Mouse (Mus musculus) heart, embryonic 14.5 days (tissue): ENCODE results near the gene Olfr1030. TPM values are rescaled to one million over a fixed set of nuclear protein-coding genes. Genes with fewer than 3 reads are reported as not detected.
"Not testable (repeated sequence)": the region's sequence is repeated elsewhere in the genome, so short reads cannot be mapped to it uniquely, and the experiment has no call there.

Experiments
- ATAC-seq: fragments of 200-750 bp; cut with Nextera tagmentation; 2 replicates; pipeline ENCODE4 v1.8.0; 2017; ENCODE audit warnings: low read depth, moderate TSS enrichment; ENCODE audit not compliant: insufficient number of reproducible peaks, insufficient read depth, low FRiP score
- H3K27ac ChIP-seq, 2 experiments: fragments of 200-500 bp in 1 of 2; fragments of 300-500 bp in 1 of 2; sonication (generic) in 1 of 2; replicated peaks in 1 of 2; 2 replicates each; pipeline ENCODE4 v1.5.1; 2012 to 2014; ENCODE audit warnings: low read depth in 2 of 2, low read length in 2 of 2, control low read depth in 1 of 2, mild to moderate bottlenecking in 1 of 2, mixed read lengths in 1 of 2; ENCODE audit not compliant: control insufficient read depth in 1 of 2, insufficient read depth in 1 of 2
- H3K27me3 ChIP-seq: fragments of 300-500 bp; sonication (generic); 2 replicates; pipeline ENCODE4 v1.6.1; 2014; ENCODE audit warnings: mild to moderate bottlenecking, low read length, control low read depth; ENCODE audit not compliant: control insufficient read depth, insufficient read depth
- H3K36me3 ChIP-seq: fragments of 300-500 bp; sonication (generic); 2 replicates; pipeline ENCODE4 v1.6.1; 2014; ENCODE audit warnings: mild to moderate bottlenecking, control low read depth, low read length, mixed read lengths; ENCODE audit not compliant: control insufficient read depth, insufficient read depth
- H3K4me1 ChIP-seq, 2 experiments: fragments of 200-500 bp in 1 of 2; fragments of 300-500 bp in 1 of 2; sonication (generic) in 1 of 2; 2 replicates each; pipeline ENCODE4 v1.6.1; 2012 to 2014; ENCODE audit warnings: low read length in 2 of 2, control low read depth in 1 of 2, mixed read lengths in 1 of 2; ENCODE audit not compliant: control insufficient read depth in 2 of 2, insufficient read depth in 2 of 2
- H3K4me2 ChIP-seq: fragments of 300-500 bp; sonication (generic); 2 replicates; pipeline ENCODE4 v1.6.1; 2014; ENCODE audit warnings: mild to moderate bottlenecking, low read length
- H3K4me3 ChIP-seq, 2 experiments: fragments of 200-500 bp in 1 of 2; fragments of 300-500 bp in 1 of 2; sonication (generic) in 1 of 2; 2 replicates each; pipeline ENCODE4 v1.5.1; 2012 to 2014; ENCODE audit warnings: low read length in 2 of 2, mild to moderate bottlenecking in 2 of 2, control low read depth in 1 of 2, low read depth in 1 of 2, moderate library complexity in 1 of 2; ENCODE audit not compliant: control insufficient read depth in 1 of 2, insufficient read depth in 1 of 2
- H3K9ac ChIP-seq: fragments of 300-500 bp; sonication (generic); 2 replicates; pipeline ENCODE4 v1.6.1; 2014; ENCODE audit warnings: mild to moderate bottlenecking, low read length
- H3K9me3 ChIP-seq: fragments of 300-500 bp; sonication (generic); 2 replicates; pipeline ENCODE4 v1.6.1; 2016; ENCODE audit warnings: low read length, control low read depth; ENCODE audit not compliant: control insufficient read depth
- WGBS: fragments of 180-500 bp; shearing (Covaris S2); extraction: QIAGEN DNeasy Blood & Tissue Kit; methylation state at CpG from one replicate; pipeline ENCODE4 v1.1.7; 2014; 5-methylcytosine and 5-hydroxymethylcytosine counted together
- polyA plus RNA-seq: library from polyadenylated mRNA; unstranded; fragments of >200 nt; fragmentation: Nextera tagmentation; extraction: Ambion mirVana; gene quantifications from 2 replicates; pipeline ENCODE4 v1.2.1, GENCODE M21; 2014

The Olfr1030 gene
- not detected in 2 replicates for polyA plus RNA-seq

DNA sequence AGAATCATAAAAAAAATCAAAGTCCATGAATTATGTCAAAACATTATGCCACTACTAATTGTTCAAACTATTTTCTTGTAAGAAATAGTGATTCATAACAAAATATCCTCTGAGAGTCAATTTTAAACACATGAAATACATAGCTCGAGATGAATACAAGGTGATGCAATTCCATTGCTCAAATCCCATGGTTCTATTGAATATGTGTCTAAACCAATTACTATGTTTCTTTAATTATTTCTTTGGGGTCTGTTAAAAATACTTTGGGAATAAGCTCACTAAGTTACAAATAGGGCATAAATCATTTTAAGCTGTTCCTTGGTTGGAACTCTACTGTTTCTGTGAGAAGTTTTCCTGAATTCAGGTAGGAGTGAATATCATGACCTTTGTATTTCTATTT lies at the start of gene Olfr1030:
Olfr1030 (plus strand) TSS at position 301 of the 400 bp plus-strand sequence.
- 58% methylated on average over 1 of the region's 1 CpGs for WGBS
- H3K4me3 ChIP-seq: no peak within 1 kb of the TSS

DNA sequence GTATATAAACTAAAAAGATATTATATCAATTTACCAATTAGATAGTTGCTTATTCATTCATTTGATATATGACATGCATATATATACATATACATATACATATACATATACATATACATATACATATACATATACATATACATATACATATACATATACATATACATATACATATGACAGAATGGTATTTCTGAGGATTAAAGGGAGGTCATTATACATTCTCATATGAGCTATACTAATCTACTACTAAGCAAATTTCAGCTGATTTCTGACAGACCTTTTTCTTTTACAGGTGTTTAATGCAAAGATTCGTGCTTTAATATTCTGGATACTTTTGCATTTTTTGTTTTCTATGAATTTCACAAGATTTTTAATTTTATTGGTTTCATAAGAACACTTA lies 28.9 kb upstream of the Olfr1030 start, which contains the start of gene Olfr1028:
Olfr1028 (plus strand) TSS at position 301 of the 400 bp plus-strand sequence.
- H3K4me1 ChIP-seq: no peaks in the 10 kb centered on the region
- H3K4me2 ChIP-seq: no peak within 1 kb of the TSS
- no peak within 1 kb of the TSS for H3K4me3 ChIP-seq
- 77% methylated on average over 1 of the region's 1 CpGs for WGBS
- H3K36me3 ChIP-seq: no peaks in the 10 kb centered on the region
- no peak within 1 kb of the TSS for H3K27ac ChIP-seq
- H3K27me3 ChIP-seq: no peaks in the 10 kb centered on the region
- no peak within 1 kb of the TSS for H3K9ac ChIP-seq
- no peaks in the 10 kb centered on the region for H3K9me3 ChIP-seq
- no peak for ATAC-seq

More for the DNA sequence above, at the start of gene Olfr1030:
- H3K9ac ChIP-seq: no peak within 1 kb of the TSS
- no peak within 1 kb of the TSS for H3K4me2 ChIP-seq
- H3K36me3 ChIP-seq: no peaks in the 10 kb centered on the region
- no peaks in the 10 kb centered on the region for H3K4me1 ChIP-seq
- no peak for ATAC-seq
- H3K27ac ChIP-seq: no peak within 1 kb of the TSS
- no peaks in the 10 kb centered on the region for H3K9me3 ChIP-seq
- H3K27me3 ChIP-seq: no peaks in the 10 kb centered on the region

DNA sequence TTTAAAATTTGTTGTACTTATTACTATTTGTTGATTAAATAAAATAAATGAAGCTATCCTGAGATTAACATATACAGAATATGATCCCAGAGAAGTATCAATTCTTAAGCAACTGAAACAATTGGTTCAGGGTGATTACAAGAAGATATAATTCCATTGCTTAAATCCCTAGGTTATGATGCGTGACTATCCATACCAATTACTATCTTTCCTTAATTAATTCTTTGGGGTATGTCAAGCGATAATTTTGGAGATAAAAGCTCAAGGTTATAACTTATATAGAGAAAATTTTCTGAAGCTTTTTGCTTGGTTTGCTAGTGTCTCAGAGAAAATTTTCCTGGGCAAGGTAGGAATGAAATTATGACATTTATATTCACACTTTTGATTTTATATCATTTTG lies 5.5 kb upstream of the Olfr1030 start, which contains the start of gene Olfr1029:
Olfr1029 (plus strand) TSS at position 301 of the 400 bp plus-strand sequence.
- no peaks in the 10 kb centered on the region for H3K9me3 ChIP-seq
- H3K4me3 ChIP-seq: no peak within 1 kb of the TSS
- no peak for ATAC-seq
- no peaks in the 10 kb centered on the region for H3K4me1 ChIP-seq
- H3K36me3 ChIP-seq: no peaks in the 10 kb centered on the region
- H3K9ac ChIP-seq: no peak within 1 kb of the TSS
- H3K27ac ChIP-seq: no peak within 1 kb of the TSS
- 76% methylated on average over 2 of the region's 2 CpGs for WGBS
- no peaks in the 10 kb centered on the region for H3K27me3 ChIP-seq
- H3K4me2 ChIP-seq: no peak within 1 kb of the TSS

DNA sequence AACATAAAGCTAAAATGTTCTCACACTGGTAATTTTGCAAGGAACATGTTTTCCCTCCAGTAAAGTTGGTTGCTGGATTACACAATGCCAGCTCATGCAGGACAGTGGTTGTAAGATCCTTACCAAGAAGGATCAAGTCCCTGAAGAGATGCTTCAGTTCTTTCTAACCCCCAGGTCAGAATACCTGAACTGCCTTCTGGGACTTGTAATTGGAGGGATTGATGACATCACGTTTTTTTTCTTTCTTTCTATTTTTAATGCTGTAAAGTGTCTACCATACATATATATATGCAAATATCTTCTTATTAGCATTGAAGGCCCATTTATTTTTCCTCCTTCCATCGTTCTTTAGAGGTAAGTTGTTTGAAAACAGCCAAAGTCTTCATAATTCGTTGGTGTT lies 10.9 kb downstream of the Olfr1030 start, which contains the start of gene Olfr1031:
Olfr1031 (plus strand) TSS at position 301 of the 400 bp plus-strand sequence.
- Histone ChIP-seq H3K36me3 (no peaks in the 10 kb centered on the region), H3K27ac (no peak within 1 kb of the TSS), H3K9me3 (no peaks in the 10 kb centered on the region), H3K4me1 (no peaks in the 10 kb centered on the region), H3K9ac (no peak within 1 kb of the TSS), H3K4me3 (no peak within 1 kb of the TSS), H3K4me2 (no peak within 1 kb of the TSS), H3K27me3 (no peaks in the 10 kb centered on the region)
- WGBS: 42% methylated on average over 3 of the region's 3 CpGs
- no peak for ATAC-seq

DNA sequence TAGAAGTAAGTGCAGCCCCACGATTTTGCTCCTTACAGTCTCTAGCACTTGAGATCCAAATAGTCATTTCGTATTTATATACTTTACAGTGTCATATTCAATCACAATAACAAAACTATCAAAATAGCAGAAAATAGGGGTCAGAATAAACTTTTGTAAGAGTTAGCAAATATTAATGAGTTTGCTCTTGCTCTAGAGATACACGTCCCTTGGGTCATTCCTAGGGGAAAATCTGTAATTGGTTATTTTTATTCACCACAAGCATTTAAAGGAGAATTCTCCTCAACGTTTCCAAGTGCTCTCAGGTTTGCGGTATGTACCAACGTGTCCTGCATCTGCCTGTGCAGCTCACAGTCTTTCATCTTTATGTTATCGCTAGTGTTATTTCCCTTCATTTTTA lies 26.2 kb downstream of the Olfr1030 start, which contains the start of gene Olfr1032:
Olfr1032 (plus strand) TSS at position 301 of the 400 bp plus-strand sequence.
- no peak for ATAC-seq
- H3K9ac ChIP-seq: no peak within 1 kb of the TSS
- H3K36me3 ChIP-seq: no peaks in the 10 kb centered on the region
- no peaks in the 10 kb centered on the region for H3K27me3 ChIP-seq
- H3K4me2 ChIP-seq: no peak within 1 kb of the TSS
- no peak within 1 kb of the TSS for H3K27ac ChIP-seq
- H3K4me3 ChIP-seq: no peak within 1 kb of the TSS
- 81% methylated on average over 7 of the region's 7 CpGs for WGBS
- no peaks in the 10 kb centered on the region for H3K4me1 ChIP-seq
- no peaks in the 10 kb centered on the region for H3K9me3 ChIP-seq

DNA sequence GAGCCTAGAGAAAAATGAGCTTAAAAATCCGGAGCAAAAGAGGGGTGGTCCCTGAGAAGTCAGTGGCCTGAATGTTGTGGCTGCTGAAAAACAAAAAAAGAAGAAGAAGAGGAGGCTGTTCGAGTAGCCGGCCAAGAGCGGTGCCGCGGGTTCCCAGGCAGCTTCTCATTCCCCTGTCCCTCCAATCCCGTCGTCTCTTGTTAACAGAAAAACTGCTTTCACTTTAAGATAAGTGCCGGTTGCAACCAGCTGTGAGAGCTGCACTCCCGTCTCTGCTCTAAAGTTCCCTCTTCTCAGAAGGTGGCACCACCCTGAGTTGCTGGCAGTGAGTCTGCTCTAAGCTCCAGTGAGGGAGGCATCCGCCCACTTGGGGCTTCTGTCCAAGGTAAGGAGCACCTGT lies 41.3 kb downstream of the Olfr1030 start, which contains the start of gene Olfr1033:
Olfr1033 (plus strand) TSS at position 228 of the 400 bp plus-strand sequence.
- 0% methylated on average over 11 of the region's 11 CpGs for WGBS
- not testable (repeated sequence) for H3K4me1 ChIP-seq
- H3K27ac ChIP-seq: peak within 1 kb of the TSS; percentile 40 to 67; a peak in 3 of 4 replicates

DNA sequence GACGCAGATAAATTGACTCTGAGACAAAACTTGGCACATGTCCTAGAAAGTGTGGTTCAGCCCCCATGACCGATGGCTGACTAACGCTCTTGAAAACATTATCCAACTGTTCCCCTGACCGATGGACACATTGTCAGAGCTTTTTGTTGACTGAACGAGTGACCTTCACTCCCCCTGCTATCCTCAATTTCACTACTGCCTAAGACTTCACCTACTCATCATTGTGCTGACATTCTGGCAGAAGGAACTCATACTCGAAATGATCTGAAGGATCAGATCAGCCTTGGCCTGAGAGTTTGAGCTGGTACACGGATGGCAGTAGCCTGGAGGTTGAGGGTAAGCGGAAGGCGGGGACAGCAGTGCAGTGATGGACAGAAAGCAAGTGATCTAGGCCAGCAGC lies 42.4 kb downstream of the Olfr1030 start:
- not testable (repeated sequence) for H3K36me3 ChIP-seq, H3K27ac ChIP-seq, H3K4me3 ChIP-seq, H3K4me2 ChIP-seq, ATAC-seq, H3K9ac ChIP-seq, H3K4me1 ChIP-seq, H3K9me3 ChIP-seq, H3K27me3 ChIP-seq
- 14% methylated on average over 3 of the region's 9 CpGs for WGBS

More for the DNA sequence above, 41.3 kb downstream of the Olfr1030 start, which contains the start of gene Olfr1033:
- H3K36me3 ChIP-seq, H3K9me3 ChIP-seq, ATAC-seq, H3K27me3 ChIP-seq: not testable (repeated sequence)
- Histone ChIP-seq H3K9ac (peak within 1 kb of the TSS; percentile 45; the same call in 1 of the 2 replicates), H3K4me2 (peak within 1 kb of the TSS; percentile 59), H3K4me3 (peak within 1 kb of the TSS; percentile 40 to 45)
